Mouse (Mus musculus): Measurements from ENCODE around the gene Gm49373. TPM values are rescaled to one million over a fixed set of nuclear protein-coding genes. Genes with fewer than 3 reads are reported as not detected.

The Gm49373 gene
- polyA plus RNA-seq (2017; shearing (Covaris generic)) = 0.20 TPM

GRCm38 (mm10) chr9:21073044-21073840, at the start of gene Gm49373, which contains the start of gene Fdx1l:
TSS of gene Gm49373 (minus strand) at chr9:21073096.
TSS of gene Fdx1l (minus strand) at chr9:21073614.

GRCm38 (mm10) chr9:21091707-21092320, 18.9 kb upstream of the Gm49373 start, which contains the start of the genes Gm38431 and Raver1:
TSS of gene Gm38431 (minus strand) at chr9:21091997.
TSS of gene Raver1 (minus strand) at chr9:21092008.

DNA sequence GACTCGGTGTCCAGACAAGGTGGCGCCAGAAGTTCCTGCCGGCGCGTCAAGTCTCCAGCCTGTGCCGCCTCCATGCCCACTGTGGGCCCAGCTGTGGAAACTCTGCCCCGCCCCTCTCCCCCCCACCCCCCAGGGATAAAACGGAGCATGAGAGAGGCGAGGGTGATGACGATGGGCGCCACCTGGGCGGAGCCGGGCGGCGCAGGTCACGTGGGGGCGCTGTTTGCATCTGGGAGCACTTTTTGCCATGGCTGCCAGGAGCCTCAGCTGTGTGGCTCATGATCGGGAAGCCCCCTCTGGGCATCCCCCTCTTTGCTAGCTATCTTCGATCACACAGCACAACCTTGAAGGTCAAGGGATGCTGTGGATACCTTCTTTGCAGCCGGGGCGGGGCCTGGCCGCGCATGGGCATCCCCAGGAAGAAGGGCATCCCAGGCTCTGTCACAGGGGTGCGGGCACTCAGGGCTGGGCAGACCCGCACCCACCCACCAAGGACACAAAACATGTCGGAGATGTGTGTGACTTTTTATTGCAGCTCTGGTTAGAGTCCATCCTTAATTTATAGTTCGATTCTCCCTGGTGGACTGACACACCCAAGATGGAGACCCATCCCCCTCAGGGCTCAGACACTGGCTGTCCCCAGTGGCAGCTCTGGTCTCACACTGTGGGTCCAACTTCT, 5.8 kb downstream of the Gm49373 start, which contains the start of gene Zglp1:
Zglp1 (minus strand) TSS at position 88 of the 679 bp plus-strand sequence.

DNA sequence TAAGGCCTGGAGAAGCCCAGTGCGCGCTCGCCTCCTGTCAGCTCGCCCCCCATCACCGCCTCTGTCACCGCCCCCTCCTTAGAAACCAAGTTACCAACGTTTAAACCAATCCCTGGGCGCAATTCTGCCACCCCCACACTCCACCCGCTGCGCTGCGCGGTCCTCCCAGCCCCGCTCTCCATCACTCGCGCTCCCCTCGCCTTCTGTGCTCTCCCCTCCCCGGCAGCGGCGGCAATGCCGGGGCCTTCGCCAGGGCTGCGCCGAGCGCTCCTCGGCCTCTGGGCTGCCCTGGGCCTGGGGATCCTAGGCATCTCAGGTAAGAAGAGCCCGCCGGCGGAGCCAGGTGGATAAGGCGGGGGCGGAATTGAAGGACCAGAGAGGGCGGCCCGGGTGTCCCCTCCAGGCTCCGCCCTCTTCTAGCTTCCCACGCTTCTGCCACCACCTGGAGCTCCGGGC, 41.0 kb downstream of the Gm49373 start, which contains the start of gene Icam5:
Icam5 (plus strand) TSS at position 178 of the 456 bp plus-strand sequence.

GRCm38 (mm10) chr9:21029291-21030054, 43.4 kb downstream of the Gm49373 start, which contains the start of gene Icam4:
TSS of gene Icam4 (plus strand) at chr9:21029373.

DNA sequence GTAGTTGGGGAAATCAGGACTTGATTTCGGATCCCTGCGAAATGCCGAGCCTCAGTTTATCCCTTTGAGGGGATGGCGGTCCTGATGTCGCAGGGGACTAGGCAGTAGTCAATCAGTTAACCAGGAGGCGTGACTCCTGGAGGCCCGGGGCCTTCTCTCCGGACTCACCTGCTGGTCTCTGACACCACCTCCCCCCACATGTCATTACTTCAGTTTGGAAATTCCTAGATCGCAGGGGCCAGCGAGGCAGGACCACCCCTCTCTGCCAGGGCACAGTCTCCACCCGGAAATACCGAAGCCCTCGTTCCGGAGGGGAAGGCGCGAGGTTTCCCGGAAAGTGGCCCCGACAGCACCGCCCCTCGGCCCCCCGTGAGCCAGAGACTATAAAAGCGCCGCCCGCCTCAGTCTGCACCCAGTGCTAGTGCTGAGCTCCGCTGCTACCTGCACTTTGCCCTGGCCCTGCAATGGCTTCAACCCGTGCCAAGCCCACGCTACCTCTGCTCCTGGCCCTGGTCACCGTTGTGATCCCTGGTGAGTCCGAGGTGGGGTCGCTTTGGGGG, 57.2 kb downstream of the Gm49373 start, which contains the start of gene Icam1:
Icam1 (plus strand) TSS at position 415 of the 560 bp plus-strand sequence.

Other genes with a start within 250 kb of the Gm49373 start
- gene A230050P20Rik, start 204.5 kb downstream of the Gm49373 start, polyA plus RNA-seq (2017; shearing (Covaris generic)) = 52.0 TPM
- gene Angptl6, start 193.4 kb downstream of the Gm49373 start, polyA plus RNA-seq (2017; shearing (Covaris generic)) = 0.49 TPM
- gene Ppan, start 184.9 kb downstream of the Gm49373 start, polyA plus RNA-seq (2017; shearing (Covaris generic)) = 84.2 TPM
- gene Eif3g, start 174.5 kb downstream of the Gm49373 start, polyA plus RNA-seq (2017; shearing (Covaris generic)) = 248 TPM
- gene Dnmt1, start 113.2 kb downstream of the Gm49373 start, polyA plus RNA-seq (2017; shearing (Covaris generic)) = 92.3 TPM
- gene S1pr2, start 96.3 kb downstream of the Gm49373 start, polyA plus RNA-seq (2017; shearing (Covaris generic)) = 24.4 TPM
- 128 TPM for gene Mrpl4, start 70.4 kb downstream of the Gm49373 start, polyA plus RNA-seq (2017; shearing (Covaris generic))
- 132 TPM for gene Icam1, start 57.1 kb downstream of the Gm49373 start, polyA plus RNA-seq (2017; shearing (Covaris generic))
- 1.9 TPM for gene Icam4, start 43.7 kb downstream of the Gm49373 start, polyA plus RNA-seq (2017; shearing (Covaris generic))
- 0.79 TPM for gene Icam5, start 41.0 kb downstream of the Gm49373 start, polyA plus RNA-seq (2017; shearing (Covaris generic))
- gene Zglp1, start 6.0 kb downstream of the Gm49373 start, polyA plus RNA-seq (2017; shearing (Covaris generic)) = not detected
- 35.0 TPM for gene Fdx1l, start 518 bp upstream of the Gm49373 start, polyA plus RNA-seq (2017; shearing (Covaris generic))
- 6.8 TPM for gene Gm38431, start 18.9 kb upstream of the Gm49373 start, polyA plus RNA-seq (2017; shearing (Covaris generic))
- 73.3 TPM for gene Raver1, start 18.9 kb upstream of the Gm49373 start, polyA plus RNA-seq (2017; shearing (Covaris generic))
- 118 TPM for gene Tyk2, start 58.1 kb upstream of the Gm49373 start, polyA plus RNA-seq (2017; shearing (Covaris generic))
- 330 TPM for gene Cdc37, start 76.9 kb upstream of the Gm49373 start, polyA plus RNA-seq (2017; shearing (Covaris generic))
- 0.72 TPM for gene Pde4a, start 92.6 kb upstream of the Gm49373 start, polyA plus RNA-seq (2017; shearing (Covaris generic))
- gene Keap1, start 166.3 kb upstream of the Gm49373 start, polyA plus RNA-seq (2017; shearing (Covaris generic)) = 39.3 TPM
- gene S1pr5, start 175.3 kb upstream of the Gm49373 start, polyA plus RNA-seq (2017; shearing (Covaris generic)) = not detected
- 63.6 TPM for gene Atg4d, start 192.2 kb upstream of the Gm49373 start, polyA plus RNA-seq (2017; shearing (Covaris generic))
- gene Kri1, start 214.9 kb upstream of the Gm49373 start, polyA plus RNA-seq (2017; shearing (Covaris generic)) = 37.6 TPM
- gene Cdkn2d, start 218.3 kb upstream of the Gm49373 start, polyA plus RNA-seq (2017; shearing (Covaris generic)) = 104 TPM
- 2.0 TPM for gene Ap1m2, start 239.2 kb upstream of the Gm49373 start, polyA plus RNA-seq (2017; shearing (Covaris generic))
- 543 TPM for gene Slc44a2, start 247.6 kb upstream of the Gm49373 start, polyA plus RNA-seq (2017; shearing (Covaris generic))

All from activated CD4-positive, CD25-positive, alpha-beta regulatory T cell, adult 9 weeks (primary cell).